Mouse (Mus musculus) skeletal muscle tissue, adult 2 months (tissue): ENCODE measurements around the gene Usp24.
"Not testable (repeated sequence)": the region's sequence is repeated elsewhere in the genome, so short reads cannot be mapped to it uniquely, and the experiment has no call there.

Source experiments
- DNase-seq: peaks from one replicate; pipeline ENCODE4 v3.0.0-alpha.2; 2012; ENCODE audit warnings: low read depth, low spot score

Gene Usp24

DNA sequence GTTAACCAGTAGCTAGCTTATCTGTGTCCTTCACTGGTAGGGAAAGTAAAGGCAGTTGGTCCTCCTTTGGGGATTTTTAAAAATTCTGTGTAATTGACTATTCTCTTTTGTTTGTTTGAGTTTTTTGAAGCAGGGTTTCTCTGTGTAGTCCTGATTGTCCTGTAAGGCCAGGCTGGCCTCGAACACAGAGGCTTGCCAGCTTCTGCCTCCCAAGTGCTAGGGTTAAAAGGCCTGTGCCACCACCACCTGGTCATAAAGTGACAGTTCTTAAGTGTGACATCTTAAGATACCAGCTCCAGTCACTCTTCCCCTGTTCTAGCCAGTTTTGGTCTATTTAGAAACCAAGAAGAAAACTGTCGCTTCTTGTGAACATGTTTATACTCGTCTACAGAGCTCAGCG is 2.2 kb downstream of the Usp24 start:
- no peak for DNase-seq

DNA sequence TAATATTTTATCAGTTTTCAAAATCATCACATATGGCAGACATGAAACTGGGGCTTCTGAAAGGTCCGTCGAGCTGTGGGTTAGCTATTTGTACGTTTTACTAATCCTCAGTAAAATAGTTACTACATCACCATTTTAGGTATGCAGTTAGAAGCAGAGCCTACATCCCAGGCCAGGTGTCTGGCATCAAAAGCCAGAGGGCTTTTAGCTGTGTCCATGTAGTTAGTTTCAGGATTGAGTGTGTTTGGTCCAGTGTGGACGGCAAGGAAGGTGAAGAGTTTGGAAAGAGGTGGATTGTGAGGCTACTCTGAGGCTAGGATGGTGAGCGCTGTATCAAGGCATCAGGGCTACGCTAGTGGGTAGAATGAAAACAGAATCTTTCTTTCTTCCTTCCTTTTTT is 3.0 kb downstream of the Usp24 start:
- DNase-seq: no peak

DNA sequence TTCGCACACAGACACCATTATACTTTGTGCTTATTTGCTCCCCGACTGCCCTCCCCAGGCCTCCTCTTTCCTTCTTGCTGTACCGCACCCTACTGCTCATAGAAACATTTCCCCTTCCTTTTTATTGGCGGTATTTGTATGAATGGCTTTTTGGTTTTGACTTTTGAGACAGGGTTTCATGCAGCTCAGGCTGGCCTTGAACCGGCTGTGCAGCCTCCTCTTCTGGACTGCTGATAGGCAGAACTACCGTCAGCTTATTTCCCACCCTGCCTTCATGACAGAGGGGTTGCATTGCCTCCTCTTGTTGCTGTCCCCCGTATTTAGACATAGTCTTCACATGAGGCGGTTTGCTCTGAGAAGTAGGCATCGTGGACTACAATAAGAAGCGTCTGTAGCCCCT is 6.8 kb downstream of the Usp24 start:
- DNase-seq: no peak

DNA sequence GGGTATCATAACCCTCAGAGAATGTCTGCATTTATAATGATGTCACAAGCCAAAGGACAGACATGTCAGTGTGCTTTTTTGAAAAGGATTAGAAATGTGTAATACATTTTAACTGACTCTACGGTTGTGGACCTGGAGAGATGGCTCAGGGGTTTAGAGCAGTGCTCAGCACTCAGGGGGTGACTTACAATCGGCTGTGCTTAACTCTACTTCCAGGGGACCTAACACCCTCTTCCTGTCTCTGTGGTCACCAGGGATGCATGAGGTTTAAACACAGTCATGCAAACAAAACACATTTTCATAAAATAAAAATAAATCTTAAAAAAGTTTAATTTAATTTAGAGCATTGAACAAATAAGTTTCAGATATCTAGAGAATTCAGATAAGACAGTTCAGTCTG is 7.3 kb downstream of the Usp24 start:
- DNase-seq: no peak

DNA sequence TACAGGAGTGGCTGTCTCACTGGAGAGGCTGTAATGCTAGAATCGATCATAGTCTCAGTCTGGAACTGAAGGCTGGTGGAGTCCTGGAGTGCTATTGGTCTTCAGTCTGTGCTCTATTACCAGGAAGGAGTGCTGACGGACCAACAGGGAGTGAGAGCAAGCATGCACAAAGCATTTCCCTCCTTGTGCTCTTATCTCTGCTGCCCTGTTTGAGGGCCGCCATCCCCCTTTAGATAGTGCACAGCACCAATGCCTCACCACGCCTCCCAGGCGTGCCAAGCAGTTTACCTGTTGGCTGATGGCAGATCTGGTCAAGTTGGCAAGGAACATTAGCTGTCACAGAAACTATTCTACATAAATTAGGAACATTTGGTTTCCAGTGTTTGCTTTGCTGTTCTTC is 11.4 kb downstream of the Usp24 start:
- DNase-seq: no peak

DNA sequence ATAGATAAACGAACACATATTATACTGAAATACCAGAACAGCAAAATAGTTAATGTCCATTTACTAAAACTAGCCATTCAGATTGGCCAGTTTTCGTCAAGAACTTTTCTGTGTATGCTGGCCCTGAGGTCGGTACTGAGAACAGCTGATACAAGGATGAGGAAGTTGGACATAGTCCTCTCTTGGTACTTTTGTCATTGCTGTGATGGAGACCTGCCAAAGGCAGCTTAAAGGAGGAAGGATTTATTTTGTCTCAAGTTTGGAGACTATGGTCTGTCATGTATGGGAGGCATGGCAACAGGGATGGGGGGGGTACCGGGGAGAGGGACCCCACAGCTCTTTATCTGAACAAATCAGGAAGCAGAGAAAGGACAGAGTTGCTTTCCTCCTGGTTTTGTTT is 12.7 kb downstream of the Usp24 start:
- no peak for DNase-seq

DNA sequence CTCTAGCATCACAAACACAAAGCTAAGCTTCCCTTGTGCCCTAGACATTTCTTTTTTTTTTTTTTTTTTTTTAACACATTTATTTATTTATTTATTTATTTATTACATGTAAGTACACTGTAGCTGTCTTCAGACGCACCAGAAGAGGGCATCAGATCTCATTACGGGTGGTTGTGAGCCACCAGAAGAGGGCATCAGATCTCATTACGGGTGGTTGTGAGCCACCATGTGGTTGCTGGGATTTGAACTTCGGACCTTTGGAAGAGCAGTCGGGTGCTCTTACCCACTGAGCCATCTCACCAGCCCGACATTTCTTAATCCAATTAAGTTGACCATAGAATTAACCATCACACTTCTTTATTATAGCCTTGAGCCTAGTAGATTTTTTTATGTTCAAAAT is 13.2 kb downstream of the Usp24 start:
- DNase-seq: not testable (repeated sequence)

DNA sequence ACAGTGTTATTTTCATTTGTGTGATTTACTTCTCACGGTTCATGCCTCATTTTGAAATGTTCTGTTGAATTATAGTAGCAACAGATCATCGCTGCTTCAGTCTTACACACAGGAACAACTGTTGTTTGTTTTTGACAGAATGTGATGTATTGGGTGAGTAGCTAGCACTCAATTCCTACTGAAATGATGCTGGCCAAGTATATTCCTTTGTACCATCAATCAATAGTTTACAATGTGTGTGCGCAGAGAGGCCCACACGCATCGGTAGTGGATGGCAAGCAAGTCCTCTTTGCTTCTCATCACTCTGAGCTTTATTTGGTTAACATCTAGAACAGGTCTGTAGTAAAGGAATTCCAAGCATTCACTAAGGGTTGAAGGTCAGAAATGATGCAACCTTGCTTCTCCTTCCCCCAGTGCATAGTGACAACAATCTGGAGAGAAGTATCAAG is 14.4 kb downstream of the Usp24 start:
- no peak for DNase-seq

DNA sequence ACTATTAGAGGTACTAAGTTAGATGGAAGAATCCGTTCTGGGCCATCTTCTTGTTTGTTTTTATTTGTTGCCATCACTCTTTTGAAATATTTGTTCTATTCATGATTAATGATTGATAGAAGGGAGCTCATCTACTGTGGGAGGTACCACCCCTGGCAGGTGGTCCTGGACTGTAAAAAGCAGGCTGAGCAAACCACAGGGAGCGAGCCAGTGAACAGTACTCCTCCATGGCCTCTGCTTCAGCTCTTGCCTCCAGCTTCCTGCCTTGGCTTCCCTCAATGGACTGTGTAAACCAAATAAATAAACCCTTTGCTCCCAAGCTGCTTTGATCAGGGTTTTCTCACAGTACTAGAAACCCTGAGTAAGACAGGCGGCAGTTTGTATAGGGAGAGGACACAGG is 17.1 kb downstream of the Usp24 start:
- DNase-seq: no peak

DNA sequence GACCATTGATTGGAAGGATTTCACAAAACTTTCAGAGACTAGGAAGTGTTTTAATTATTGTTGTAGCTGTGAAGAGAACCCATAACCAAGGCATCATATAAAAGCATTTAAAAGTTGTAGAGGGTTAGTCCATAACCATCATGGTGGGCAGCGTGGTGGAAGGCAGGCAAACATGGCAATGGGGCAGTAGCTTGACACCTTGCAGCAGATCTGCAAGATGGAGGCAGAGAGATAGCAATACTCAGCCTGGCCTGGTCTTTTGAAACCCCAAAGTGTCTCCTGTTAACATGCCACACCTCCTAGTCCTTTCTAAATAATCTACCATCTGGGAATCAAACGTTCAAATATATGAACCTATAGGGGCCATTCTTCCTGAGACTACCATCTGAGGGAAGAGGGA is 17.6 kb downstream of the Usp24 start:
- no peak for DNase-seq

DNA sequence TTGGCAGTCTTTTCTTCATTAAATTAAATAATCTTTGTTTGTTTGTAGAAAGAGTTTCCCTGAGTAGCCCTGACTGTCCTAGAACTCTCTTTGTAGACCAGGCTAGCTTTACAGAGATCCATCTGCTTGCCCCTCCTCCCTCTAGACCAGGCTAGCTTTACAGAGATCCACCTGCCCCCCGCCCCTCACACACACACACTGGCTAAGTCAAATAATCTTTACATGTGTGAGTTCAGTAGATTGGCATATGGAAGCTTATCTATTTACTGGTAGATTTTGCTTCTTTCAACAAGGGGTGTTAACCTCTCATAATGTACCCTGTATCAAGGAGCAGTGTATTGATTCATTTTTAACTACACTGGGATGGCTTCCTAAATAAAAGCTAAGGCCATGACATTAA is 19.8 kb downstream of the Usp24 start:
- no peak for DNase-seq

DNA sequence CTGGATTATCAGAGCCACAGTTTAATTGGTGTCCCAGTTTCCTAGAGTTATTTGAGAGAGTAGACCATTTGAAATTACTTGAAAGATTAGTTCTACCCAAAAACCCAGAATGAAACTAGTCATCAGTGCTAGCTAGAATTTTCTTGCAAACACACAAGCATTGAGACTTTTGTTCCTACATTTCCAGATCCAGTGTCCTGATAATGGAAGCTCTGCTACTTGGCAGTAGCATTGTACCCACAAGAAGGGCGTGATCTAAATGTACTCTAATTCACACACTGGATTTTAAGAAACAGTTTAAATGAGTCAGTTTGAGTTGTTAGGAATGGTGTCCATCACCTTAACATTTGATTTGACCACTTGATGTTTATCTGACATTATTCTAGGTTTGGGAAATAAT is 31.7 kb downstream of the Usp24 start:
- no peak for DNase-seq

DNA sequence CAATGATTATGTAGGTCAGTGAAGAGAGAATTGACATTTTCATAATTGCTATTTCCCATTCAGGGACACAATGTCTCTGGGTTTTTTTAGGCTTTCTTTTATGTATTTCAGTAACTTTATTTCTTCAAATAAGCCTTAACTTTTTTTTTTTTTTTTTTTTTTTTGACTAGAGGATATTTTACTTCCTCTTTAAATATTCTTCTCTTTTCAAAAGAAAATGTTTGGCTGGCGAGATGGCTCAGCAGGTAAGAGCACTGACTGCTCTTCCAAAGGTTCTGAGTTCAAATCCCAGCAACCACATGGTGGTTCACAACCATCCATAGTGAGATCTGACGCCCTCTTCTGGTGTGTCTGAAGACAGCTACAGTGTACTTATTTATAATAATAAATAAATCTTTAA is 39.0 kb downstream of the Usp24 start:
- not testable (repeated sequence) for DNase-seq

DNA sequence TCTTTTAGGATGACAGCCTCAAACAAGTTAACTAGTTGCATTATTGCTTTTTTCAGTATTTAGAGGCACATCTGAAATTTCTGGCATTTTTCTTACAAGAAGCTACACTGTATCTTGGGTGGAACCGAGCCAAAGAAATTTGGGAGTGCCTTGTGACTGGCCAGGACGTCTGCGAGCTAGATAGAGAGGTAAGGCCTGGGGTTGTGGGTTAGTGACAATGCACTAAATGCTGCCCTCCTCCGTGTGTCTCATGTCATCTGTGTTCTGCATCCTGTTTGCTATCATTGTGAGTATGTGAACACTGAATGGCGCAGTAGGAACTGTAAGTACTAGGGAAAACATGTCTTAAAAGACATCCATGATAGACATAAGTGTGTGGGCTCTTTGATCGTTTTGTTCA is 54.0 kb downstream of the Usp24 start:
- no peak for DNase-seq

DNA sequence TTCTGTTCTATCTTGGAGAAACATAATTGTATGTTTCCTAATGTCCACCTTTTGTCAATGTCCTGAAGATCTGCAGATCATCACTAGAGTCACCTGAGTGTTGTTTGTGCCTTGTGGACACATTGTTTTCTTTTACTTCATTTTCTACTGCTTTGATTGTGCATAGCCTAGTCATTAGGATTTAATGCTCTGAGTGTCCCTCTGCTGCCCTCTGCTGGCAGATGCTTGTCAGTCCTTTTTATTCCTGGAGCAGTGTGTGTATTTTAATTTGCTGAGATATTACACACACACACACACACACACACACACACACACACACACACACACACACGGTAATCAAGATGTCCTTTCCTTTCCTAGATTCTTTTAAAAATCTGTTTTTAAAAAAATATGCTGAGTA is 59.8 kb downstream of the Usp24 start:
- DNase-seq: peak; percentile 69

DNA sequence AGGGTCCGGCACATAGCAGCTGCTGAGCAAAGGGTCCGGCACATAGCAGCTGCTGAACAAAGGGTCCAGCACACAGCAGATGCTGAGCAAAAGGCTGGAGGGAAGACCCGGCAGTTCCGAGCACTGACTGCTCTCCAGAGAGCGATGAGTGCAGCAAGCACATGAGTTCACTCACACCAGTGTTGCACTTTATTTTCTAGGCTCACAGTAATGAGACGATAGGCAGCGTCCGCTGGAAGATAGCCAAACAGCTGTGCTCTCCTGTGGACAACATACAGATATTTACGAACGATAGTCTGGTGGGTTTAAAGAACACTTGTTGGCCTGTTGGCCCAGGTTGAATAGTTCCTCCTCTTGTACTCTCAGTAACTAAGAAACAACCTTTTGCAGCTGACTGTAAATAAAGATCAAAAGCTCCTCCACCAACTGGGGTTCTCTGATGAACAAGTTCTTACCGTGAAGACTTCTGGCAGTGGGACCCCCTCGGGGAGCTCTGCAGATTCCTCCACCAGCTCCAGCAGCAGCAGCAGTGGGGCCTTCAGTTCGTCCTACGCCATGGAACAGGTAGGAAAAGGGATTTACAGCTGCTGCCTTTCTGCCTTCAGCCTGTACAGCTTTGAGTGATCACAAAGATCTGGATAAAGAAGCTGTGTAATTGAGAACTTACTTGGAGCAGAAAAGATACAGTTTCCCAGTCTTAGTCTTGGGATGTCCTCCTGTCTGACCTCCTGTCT is 63.0 kb downstream of the Usp24 start:
- DNase-seq: no peak

DNA sequence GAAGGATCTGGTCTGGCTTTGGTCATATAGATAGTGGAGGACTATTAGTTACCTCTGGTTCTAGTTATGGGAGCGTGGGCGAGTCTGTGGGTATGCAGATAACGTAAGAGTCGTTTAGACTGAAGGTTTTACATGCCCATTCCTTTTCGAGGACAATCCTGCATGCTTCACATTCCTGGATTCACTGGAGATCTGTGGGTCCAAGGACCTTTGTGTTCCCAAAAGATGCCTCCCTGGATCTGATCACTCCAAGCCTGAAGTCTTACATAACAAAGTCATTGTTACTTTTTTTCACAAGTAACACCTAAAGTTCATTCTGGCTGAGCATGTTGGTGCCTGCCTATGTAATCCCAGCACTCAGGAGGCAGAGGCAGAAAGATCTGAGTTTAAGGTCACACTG is 65.1 kb downstream of the Usp24 start:
- DNase-seq: no peak

DNA sequence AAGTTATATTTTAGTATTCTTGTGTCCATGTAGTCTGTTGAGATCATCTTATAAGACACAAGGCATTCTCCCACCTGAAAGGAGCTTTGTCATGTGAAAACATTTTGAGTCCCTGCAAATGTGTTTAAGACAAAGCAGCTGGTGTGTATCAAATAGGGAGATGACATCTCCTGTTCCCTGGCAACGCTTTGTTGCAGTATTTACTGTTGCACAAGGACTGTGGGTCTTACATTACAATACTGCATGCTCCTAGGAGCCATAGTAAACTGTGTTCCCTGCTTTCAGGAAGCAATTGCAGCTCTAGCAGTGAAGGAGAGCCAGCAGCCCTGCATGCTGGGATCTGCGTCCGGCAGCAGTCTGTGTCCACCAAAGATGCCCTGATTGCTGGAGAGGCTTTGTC is 73.9 kb downstream of the Usp24 start:
- no peak for DNase-seq

DNA sequence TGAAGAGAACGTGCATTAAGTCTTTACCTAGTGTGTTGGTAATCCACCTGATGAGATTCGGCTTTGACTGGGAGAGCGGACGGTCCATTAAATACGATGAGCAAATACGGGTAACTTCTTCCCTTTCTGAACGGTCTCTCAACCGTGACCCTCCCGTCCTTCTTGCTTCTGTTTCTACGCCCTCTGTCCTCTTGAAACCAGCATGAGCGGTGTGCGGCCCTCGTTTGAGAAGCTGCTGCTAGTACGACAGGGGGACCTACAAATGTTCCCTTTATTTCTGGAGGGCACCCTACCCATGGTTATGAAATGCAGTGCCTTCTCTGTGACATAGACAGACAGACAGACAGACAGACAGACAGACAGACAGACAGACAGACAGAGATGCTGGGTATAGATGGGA is 93.6 kb downstream of the Usp24 start:
- no peak for DNase-seq

DNA sequence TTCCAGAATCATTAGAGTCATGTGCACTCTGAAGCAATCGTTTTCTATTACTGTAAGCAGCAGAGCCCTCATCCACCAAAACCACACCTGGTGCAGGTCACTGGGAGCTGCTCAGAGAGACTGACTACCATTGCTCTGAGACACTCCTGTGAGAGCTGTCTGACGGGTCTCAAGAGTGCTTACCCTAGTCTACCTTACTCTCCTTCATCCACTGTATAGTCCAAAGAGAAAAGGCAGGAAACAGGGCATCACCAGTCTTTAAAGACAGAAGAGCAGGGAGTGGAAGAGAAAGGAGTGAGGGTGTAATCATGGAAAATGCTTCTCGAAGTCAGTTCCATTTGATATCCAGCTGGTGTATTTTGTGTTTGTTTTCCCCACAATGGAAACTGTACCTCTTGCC is 103.2 kb downstream of the Usp24 start:
- DNase-seq: no peak

DNA sequence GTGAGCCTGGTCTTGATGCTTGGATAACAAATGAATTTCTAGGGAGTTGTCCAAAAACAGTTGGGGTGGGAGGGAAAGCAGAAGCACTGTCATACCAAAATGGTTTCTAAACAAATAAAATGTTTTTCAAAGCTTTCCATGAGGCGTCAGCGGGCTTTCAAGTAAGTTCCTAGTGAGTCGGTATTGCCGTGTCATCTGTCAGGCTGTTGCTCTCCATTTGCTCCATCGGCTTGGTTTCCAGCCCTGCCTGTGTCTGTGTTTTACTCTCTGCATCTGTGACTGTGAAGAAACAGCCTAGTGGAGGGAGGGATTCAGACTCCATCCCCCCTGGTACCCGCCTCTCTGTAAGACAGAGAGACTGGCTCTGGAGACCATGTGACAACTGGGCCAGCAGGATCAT is 103.8 kb downstream of the Usp24 start:
- no peak for DNase-seq

DNA sequence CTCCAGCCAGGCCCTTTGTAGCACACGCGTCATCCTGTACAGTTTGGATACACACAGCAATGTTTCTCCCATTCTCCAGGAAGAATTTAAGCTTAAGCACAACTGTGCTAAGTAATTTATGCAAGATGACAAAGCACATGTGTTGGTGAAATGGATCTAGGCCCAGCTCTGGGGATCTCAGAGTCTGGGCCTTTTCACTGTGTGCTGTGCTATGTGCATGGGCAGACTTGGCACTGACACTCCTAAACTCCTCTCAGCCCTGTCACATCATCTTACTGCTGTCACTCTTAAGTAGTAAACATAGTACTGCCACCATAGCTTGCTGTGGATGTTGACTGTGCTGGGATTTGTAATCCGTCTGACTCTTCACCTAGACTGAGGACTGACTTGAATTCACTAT is 106.6 kb downstream of the Usp24 start:
- DNase-seq: no peak

DNA sequence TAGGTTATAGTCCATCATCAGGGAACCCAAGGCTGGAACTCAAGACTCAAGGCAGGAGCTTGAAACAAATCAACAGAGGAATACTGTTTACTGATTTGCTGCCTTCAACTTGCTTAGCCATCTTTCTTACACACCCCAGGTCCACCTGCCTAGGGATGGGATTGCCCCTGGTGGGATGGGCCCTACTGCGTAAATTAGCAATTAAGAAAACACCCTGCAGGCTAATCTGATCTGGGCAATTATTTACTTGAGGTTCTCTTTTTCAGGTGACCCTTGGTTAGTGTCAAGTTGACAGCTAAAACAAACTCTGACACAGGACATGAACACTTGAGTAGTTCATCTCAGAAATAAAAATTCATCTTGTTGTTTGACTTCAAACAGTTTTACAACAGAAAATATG is 108.5 kb downstream of the Usp24 start:
- no peak for DNase-seq

DNA sequence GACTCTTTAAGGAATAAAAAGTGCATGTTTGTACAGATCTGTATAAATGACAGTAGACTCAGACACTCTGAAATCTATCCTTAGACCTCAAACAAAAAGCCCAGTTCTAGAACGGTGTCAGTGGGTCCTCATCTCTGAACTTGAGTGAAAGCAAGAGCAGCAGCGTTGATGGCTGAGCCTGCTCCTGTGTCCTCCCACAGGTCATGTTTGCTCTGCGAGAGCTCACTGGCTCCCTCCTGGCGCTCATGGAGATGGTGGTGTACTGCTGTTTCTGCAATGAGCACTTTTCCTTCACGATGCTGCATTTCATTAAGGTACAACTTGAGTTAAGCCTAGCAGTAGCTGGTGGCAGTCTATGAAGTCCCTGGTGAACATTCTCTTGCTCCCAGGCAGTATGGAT is 110.3 kb downstream of the Usp24 start:
- DNase-seq: no peak
